Mouse (Mus musculus): ENCODE measurements around the gene Hint2. TPM values are rescaled to one million over a fixed set of nuclear protein-coding genes. Genes with fewer than 3 reads are reported as not detected.

Gene Hint2
- total RNA-seq (2021) = 10 to 100 TPM; 37.4 to 44.9 TPM
- long read RNA-seq, experiment 1, transcript Hint2-201 (5 exons, 610 nt) = major isoform, 49 of 51 reads
- long read RNA-seq, experiment 1, partial matches to known transcripts = 0 of 51 reads
- long read RNA-seq, experiment 1, other reads (novel, unspliced or antisense) = 2 of 51 reads
- long read RNA-seq, experiment 2, transcript Hint2-201 (5 exons, 610 nt) = major isoform, 33 of 34 reads
- long read RNA-seq, experiment 2, partial matches to known transcripts = 0 of 34 reads
- long read RNA-seq, experiment 2, other reads (novel, unspliced or antisense) = 1 of 34 reads

DNA sequence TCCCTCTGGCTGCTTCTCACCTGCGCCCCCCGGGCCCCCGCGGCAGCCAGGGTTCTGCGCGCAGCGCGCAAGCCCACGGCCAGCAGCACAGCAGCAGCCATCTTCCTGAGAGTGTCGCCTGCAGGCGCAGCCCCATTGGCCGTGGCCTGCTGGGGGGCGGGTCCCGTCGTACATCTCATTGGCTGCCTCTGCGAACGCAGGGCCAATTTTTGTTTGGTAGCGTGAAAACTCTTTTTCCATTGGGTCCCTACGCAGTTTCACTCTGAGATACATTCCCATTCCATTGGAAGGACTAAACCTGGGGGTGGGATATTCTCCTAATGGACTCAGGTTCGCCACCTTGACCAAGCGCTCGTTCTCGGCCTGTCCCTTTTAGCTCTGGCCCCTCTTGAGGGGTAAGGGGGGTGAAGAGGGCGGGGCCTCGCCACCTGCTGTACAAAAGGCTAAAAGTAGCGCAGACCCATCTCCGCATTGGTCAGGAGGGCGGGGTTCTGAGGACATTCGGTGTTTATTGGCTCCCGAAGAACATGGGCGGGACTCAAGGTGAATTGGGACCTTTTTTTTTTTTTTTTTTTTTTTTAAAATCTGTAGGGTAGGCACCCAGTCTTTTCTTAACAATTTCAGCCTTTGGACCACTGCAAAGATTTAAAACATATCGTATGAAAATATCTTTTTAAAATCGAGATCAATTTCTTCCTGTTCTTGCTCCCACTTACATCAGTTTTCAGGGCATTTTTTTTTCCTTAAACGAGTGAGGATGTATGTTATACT is at the start of gene Hint2:
Gene Hint2, minus strand, starts transcription at position 128 of the 771 bp plus-strand sequence.
- DNase-seq (ENCODE audit: low spot score) = peak; percentile 95

DNA sequence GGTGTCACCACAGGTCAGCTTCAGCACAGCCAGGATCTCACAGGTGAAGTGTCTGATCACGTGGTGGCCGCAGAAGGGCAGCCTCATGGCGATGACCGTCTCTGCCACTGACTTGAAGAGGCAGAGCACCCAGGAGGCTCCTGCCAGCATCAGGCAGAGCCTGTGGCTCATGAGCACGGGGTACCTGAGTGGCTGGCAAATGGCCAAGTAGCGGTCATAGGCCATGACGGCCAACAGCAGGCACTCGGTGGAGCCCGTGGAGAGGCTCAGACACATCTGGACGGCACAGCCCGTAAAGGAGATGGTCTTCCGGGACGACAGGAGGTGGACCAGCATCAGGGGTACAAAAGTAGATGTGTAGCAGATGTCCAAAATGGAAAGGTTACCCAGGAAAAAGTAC is 49.7 kb upstream of the Hint2 start:
- no peak for DNase-seq (ENCODE audit: low spot score)

DNA sequence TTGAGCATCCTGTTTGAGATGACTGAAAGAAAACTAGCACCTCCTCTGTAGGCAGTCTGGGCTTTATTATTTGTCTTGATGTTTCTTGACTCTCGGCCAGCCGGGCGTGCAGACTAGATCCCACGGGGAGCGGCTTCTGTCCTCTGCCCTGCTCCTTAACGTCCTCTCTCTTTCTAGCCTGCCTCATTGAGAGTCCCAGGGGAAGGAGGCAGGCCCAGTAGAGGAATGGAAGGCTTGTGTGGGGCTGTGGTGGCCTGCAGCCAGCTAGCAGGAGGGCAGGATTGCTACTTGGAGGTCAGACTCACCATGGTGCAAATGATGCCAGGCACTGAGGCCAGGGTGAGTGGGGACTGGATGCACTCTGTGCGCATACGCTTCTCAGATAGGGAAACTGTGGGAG is 47.6 kb upstream of the Hint2 start:
- no peak for DNase-seq (ENCODE audit: low spot score)

DNA sequence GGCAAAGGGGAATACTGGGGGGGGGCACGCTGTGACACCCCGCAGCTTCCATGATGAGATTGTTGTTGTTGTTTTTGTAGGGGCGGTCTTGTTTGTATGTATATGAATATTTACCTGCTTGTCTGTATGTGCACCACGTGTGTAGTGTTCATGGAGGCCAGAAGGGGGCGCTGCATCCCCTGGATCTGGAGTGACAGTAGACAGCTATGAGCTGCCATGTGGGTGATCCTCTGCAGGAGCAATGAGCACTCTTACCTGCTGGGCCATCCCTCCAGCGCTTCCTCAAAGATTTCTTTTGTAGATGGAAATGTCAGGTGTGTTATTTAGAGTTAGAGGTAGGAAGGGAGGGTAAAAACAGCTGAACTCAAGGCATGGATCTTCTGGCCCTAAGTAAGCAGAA is 47.2 kb upstream of the Hint2 start:
- no peak for DNase-seq (ENCODE audit: low spot score)

DNA sequence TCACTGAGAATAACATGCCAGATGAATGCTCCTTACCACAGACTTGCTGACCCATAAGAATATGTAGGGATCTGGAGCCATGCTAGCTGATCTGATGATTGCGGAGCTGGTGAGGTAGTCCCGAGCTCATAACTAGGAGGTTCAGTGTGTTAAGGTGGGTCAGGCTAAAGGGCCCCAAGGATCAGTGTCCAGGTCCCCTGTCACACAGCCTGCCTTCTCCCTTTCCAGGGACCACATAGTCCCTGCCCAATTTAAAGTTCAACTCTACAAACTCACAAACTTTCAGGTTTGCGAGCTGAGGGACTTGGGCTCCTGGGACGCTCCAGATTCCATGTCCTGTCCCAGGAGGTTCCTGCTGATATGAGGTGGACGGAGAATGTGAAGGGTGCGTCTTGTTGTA is 44.4 kb upstream of the Hint2 start, which contains the start of gene Olfr70:
Gene Olfr70, minus strand, starts transcription at position 101 of the 400 bp plus-strand sequence.
- DNase-seq (ENCODE audit: low spot score) = no peak

DNA sequence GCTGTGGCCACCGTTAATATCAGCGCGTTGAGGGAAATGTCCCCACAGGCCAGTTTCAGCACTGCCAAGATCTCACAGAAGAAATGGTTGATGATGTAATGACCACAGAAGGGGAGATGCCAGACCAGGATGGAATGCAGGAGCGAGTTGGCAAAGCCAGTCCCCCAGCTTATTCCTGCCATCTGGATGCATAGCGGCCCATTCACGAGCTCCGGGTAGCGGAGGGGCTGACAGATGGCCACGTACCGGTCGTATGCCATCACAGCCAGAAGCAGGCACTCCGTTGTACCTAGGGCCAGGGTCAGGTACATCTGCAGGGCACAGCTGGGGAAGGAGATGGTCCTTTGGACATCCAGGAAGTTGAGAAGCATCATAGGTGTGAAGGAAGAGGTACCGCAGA is 40.3 kb upstream of the Hint2 start:
- no peak for DNase-seq (ENCODE audit: low spot score)

DNA sequence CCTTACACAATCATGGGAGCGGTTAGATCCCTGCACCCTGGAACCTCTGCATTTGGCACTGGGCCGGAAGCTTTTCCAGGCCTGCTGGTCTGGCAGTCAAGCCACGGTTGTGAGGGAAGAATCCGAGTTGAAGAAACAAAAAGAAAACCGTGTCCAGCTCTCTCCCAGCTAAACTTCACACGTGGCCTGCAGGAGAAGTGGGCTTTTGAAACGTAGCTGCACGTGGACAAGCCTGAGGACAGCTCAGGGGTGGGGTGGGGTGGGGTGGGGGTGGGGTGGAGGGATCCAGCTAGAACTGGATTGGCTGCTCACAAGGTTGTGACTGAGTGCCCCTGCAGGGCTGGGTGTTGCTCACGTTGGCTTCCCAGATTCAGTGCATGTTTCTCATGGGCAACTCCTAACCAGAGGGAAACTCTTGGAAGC is 39.0 kb upstream of the Hint2 start:
- peak; percentile 58 for DNase-seq (ENCODE audit: low spot score)

DNA sequence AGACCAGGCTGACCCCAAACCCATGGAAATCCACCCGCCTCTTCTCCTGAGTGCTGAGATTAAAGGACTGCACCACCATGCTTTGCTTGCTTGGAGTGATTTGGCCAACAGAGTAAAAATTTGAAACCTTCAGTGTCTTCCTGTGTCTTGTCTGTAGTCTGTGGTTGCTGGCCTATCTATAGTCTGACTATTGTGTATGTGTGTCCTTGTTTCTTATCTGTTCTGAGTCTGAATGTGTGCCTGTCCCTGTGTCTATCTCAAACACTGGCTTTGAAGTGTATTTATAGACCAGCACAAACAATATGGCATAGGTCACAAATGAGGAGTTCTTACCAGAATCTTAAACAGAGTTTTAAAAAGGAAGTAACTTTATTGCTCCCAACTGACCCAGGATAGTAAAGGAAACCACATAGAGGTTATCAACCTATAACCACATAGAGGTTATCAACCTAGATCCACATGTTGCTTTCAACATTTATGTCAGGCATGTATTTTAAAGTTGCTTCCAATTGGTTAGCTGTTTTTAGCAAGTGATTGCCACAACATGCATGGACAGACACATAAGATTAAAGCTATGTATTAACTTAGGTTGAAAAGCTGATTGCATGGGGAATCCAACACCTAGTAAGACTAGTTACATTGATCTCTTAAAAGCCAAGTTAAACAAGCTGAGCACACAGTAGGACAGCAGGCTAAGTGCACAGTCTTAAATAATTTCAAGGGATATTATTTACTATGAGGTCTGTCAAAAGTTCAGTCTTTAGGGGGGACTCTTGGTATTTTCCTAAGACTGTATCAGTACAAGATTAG is 38.4 kb upstream of the Hint2 start:
- no peak for DNase-seq (ENCODE audit: low spot score)

DNA sequence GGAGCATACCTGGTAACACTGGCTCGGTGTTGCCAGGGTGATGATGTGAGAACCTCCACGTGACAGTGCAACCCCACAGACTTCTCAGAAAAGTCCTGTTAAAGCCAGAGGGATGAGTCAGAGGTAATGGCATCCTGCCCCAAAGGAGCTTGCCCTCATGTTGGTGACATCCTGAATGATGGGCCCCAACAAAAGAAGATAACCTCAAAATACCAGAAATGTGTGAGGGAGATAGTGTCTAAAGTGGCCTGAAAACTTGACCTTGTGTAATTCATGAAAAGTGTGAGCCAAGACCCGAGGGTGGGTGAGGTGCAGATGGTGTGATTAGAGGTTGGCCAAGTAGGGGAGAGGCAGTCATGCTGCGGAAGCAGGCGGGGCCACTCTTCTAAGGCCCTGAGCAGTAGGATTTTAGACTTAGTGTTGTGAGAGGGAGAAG is 37.6 kb upstream of the Hint2 start:
- DNase-seq (ENCODE audit: low spot score) = peak; percentile 33

DNA sequence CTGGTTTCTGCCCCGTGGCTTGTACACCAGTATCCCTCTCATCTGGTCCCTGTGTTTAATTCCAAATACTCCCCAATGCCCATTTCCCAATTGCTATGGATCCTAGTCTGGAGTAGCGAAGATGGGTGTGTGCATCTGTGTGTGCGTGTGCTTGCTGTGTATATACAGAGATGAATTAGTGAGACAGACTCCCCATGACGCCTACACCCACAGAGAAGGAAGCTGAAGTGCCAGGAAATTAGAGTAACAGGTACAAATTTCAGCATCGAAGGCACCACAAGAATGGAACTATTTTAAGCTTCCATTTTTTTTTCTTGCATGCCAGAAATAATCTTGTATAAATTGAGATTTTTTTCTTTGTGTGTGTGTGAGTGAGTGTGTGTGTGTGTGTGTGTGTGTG is 34.8 kb upstream of the Hint2 start:
- no peak for DNase-seq (ENCODE audit: low spot score)

DNA sequence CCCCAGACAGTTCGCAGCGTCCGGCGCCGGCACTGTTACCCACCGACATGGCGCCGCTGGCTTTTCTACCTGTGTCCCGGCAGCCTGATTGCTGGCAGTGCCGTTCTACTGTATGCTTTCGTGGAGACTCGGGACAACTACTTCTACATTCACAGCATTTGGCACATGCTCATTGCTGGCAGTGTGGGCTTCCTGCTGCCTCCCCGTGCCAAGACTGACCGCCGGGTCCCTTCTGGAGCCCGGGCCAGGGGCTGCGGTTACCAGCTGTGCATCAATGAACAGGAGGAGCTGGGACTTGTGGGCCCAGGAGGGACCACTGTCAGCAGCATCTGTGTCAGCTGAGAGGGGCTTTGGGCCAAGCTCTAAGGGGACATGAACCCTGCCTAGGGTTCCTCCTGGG is 33.8 kb upstream of the Hint2 start:
- no peak for DNase-seq (ENCODE audit: low spot score)

DNA sequence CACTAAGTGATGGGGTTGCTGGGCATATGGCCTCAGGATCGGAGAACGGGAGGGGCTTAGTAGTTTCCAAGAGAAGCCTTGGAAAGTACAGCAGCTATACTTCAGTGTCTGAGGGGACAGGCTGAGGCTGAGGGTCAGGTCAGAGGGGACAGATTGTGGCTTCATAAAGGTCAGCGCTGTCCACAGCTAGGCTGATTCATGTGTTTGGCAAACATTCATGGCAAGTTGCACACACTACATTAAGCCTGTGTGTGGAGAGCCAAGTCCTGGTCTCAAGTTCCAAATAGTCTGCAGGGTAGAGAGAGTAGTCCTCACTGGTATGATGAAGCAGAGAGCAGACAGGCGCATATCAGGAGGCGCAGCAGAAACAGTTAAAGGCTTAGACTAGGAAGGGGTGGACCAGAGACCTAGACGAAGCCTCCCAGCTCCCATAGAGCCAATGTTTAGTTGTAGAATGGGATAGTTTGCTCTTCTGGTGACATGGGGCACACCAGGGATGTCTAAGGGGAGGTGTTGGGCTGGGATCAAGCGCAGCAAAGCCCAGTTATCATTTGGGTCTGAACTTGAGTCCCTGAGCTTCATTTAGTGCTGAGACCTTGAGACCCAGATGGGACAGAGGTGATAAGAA is 23.3 kb upstream of the Hint2 start:
- DNase-seq (ENCODE audit: low spot score) = peak; percentile 92

DNA sequence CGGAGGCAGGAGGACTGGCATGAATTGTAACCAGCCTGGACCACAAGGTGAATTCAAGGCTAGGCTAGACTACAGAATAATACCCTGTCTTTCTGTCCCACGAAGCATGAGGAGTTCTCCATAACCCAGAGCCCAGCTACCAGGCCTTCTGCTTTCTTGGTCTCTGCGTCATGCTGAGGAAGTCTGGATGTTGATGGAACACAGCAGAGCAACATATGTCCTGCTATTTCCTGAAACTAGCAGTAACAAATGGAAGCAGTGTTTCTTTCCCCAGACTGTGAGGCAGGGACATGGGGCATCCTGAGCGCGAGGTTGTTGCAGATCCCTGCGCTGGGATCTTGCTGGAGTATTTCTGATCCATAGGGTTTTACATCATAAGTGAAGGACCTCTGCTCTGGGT is 22.3 kb upstream of the Hint2 start:
- DNase-seq (ENCODE audit: low spot score) = no peak

DNA sequence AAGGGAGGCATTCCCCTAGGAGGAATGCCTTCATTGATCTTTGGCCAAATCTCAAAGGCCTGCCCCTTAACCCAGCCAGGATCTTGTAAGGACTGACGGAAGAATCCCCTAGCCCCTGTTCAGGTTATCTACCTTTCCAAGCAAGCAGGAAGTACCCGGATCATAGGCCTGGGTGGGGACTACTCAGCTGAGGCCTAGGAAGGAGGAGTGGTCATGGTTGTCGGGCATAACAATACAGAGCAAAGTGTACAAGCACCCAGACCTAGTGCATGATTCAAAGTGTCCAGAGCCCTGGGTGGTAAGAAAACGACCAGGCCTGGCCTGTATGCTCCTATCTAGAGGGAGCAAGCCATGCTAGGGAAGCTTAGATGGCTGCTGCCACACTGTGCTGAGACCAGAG is 19.3 kb upstream of the Hint2 start:
- no peak for DNase-seq (ENCODE audit: low spot score)

DNA sequence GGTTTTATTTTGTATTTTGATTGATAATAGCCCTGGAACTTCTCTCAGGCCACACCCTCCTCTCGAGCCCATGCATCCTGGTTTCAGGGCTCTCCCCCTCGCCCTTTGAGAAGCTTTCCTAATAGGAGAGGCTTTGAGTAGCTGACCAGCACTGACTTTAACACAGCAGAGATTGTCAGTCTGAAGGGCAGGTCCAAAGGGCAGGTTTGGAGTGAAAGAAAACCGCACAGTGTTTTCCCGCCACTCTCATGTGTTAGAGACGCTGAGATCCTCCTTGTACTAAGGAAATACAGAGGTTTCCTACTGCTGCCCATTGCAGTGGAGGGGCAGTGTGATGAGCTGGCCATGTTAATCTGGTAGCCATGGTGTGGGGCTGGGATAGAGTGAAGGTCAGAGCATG is 18.7 kb upstream of the Hint2 start:
- DNase-seq (ENCODE audit: low spot score) = no peak

DNA sequence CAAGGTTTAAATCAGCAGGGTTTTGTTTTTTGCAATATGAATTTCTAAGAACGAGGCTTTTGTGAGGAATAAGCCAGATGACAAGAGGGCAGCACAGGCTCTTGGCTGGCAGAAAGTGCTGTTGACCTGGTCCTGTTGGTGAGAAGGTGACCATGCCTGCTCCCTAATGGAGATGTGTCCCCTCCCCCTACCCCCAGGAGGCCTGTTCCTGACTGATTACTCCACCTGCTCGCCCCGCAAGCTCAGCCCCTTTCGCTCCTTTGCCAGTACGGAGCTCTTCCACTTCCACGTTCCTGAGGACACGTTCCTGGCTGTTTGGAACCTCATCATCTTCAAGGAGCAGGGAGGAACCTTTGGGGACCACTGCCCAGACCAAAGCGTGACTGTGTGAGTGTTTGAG is 17.4 kb upstream of the Hint2 start:
- DNase-seq (ENCODE audit: low spot score) = no peak

DNA sequence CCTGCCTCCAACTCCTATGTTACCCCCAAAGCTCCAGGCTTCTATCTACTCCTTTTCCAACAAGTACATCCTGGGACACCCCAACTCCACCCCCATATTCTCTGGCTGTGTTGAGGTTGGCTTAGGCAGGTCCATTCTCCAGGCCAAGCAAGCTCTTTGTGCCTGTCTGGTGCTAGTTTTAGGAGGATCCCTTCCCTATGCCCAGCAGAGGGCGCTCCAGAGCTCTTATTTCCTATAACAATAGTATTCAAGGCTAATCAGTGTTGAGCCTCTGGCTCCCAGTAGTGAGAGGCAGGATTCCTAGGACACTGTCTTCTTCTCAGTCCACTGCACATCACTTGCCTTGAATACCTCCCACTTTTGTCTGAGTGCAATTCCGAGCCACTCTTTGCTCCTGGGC is 15.8 kb upstream of the Hint2 start:
- DNase-seq (ENCODE audit: low spot score) = peak; percentile 90

DNA sequence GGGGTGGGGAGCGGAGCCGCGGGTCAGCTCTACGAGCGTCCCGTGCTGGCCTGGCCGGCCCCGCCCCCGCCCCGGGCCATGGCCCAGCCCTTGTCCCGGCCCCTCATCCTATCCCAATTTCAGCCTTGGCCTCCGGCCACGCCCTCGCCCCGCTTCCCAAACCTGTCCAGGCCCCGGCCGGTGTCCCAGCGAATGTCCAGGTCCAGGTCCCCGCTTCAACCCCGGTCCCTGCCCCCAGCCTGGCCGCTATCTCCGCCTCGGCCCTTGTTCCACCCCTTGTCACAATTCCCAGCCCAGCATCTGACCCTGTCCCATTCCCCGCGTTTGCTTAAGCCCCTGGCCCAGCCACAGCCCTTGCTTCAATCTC is 13.1 kb upstream of the Hint2 start:
- peak; percentile 61 for DNase-seq (ENCODE audit: low spot score)

DNA sequence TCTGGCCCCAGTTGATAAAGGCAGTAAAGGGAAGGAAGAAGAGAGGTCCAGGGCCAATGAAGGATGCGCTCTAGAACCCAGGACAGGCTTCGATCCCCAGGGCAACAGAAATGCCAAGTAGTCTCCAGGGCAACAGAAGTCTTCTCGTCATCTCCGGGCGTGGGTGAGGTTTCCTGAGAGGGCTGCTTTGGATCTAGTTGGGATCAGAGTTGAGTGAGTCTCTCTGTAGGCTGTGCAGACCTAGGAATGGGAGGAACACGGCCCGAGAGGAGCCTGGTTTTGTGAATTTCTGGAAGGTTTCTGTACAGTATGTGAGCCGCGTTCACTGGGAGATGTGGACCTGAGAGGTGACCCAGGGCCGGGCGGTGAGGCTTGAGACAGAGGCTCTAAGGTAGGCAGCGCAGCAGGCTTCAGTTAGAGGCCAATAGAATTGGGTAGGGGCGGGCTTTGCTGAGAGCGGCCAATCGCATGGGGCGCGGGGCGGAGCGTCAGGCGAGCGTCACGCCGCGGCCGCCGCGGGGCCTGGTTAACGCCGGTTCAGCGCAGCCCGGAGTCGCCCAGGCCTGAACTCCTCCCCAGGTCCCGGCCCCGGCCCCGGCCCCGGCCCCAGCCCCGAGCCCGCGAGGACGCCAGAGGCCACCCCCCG is 12.6 kb upstream of the Hint2 start, which contains the start of the genes Tmem8b and Fam221b:
Gene Tmem8b, plus strand, starts transcription at position 190 of the 646 bp plus-strand sequence.
Gene Fam221b, minus strand, starts transcription at position 364 of the 646 bp plus-strand sequence.
- peak; percentile 90 for DNase-seq (ENCODE audit: low spot score)

DNA sequence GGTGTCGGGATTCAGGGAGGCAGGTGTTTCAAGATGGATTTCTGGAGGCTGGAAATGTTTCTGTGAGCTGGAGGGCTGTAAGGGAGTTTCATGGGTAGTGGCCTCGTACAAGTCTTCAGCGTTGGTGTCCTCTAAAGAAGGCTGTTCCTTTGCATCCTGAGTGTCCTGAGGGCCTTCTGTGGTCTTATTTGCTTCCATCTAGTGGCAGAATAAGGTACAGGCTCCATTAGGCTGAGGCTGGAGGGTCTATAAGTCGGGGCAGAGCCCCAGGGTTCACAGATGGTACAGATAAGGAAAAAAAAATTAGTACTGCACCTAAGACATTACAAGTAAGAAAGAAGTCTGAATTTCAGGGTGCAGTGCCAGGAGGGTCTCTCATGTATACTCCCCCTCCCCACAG is 10.1 kb upstream of the Hint2 start:
- no peak for DNase-seq (ENCODE audit: low spot score)

DNA sequence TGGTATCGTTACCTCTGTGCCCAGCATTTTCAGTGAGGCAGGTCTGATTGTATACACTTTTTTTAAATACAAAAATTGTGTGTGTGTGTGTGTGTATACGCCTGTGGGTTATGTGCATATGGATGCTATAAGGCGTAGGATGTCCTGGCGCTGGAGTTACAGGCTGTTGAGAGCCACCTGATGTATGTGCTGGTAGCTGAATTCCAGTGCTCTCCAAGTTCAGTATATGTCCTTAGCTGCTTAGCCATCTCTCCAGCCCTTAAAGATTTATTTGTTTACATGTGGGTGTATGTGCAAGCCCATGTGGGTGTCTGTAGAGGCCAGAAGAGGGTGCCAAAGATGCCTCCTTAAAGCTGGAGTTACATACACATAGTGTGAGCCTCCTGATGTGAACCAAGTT is 880 bp upstream of the Hint2 start:
- DNase-seq (ENCODE audit: low spot score) = no peak
